Mouse (Mus musculus) embryonic facial prominence, embryonic 14.5 days (tissue): ENCODE measurements around the gene Wap. TPM values are rescaled to one million over a fixed set of nuclear protein-coding genes. Genes with fewer than 3 reads are reported as not detected.

Source experiments
- ATAC-seq: fragments of 200-750 bp; cut with Nextera tagmentation; 2 replicates; pipeline ENCODE4 v1.8.0; 2017; ENCODE audit warnings: low read depth, moderate number of reproducible peaks, moderate TSS enrichment
- DNase-seq: peaks from one replicate; pipeline ENCODE4 v3.0.0-alpha.2; 2015; ENCODE audit warnings: low spot score
- H3K27ac ChIP-seq: fragments of 300-500 bp; sonication (generic); replicated peaks from 2 replicates; pipeline ENCODE4 v1.5.1; 2014; ENCODE audit warnings: low read depth, mild to moderate bottlenecking, low read length, moderate library complexity
- H3K27me3 ChIP-seq: fragments of 300-500 bp; sonication (generic); replicated peaks from 2 replicates; pipeline ENCODE4 v1.6.1; 2014; ENCODE audit warnings: low read length; ENCODE audit not compliant: control insufficient read depth, insufficient read depth
- H3K36me3 ChIP-seq: fragments of 300-500 bp; sonication (generic); 2 replicates; pipeline ENCODE4 v1.6.1; 2014; ENCODE audit warnings: low read length, mixed read lengths; ENCODE audit not compliant: control insufficient read depth, insufficient read depth
- H3K4me1 ChIP-seq: fragments of 300-500 bp; sonication (generic); 2 replicates; pipeline ENCODE4 v1.6.1; 2014; ENCODE audit warnings: antibody characterized with exemption, low read length; ENCODE audit not compliant: control insufficient read depth, insufficient read depth
- H3K4me2 ChIP-seq: fragments of 300-500 bp; sonication (generic); 2 replicates; pipeline ENCODE4 v1.6.1; 2014; ENCODE audit warnings: low read depth, mild to moderate bottlenecking, low read length, moderate library complexity, mixed read lengths
- H3K4me3 ChIP-seq: fragments of 300-500 bp; sonication (generic); 2 replicates; pipeline ENCODE4 v1.5.1; 2014; ENCODE audit warnings: low read depth, mild to moderate bottlenecking, low read length
- H3K9ac ChIP-seq: fragments of 300-500 bp; sonication (generic); 2 replicates; pipeline ENCODE4 v1.6.1; 2014; ENCODE audit warnings: low read depth, mild to moderate bottlenecking, low read length, moderate library complexity, mixed read lengths
- H3K9me3 ChIP-seq: fragments of 300-500 bp; sonication (generic); 2 replicates; pipeline ENCODE4 v1.6.1; 2016; ENCODE audit warnings: low read length; ENCODE audit not compliant: control insufficient read depth
- WGBS: fragments of 180-500 bp; shearing (Covaris S2); extraction: QIAGEN DNeasy Blood & Tissue Kit; methylation state at CpG from one replicate; pipeline ENCODE4 v1.1.7; 2014; 5-methylcytosine and 5-hydroxymethylcytosine counted together
- polyA plus RNA-seq: library from polyadenylated mRNA; unstranded; fragments of >200 nt; fragmentation: Nextera tagmentation; extraction: Ambion mirVana; gene quantifications from 2 replicates; pipeline ENCODE4 v1.2.1, GENCODE M21; 2014

Gene Wap
- polyA plus RNA-seq, 1 experiment from 2014 or later, result not detected

DNA sequence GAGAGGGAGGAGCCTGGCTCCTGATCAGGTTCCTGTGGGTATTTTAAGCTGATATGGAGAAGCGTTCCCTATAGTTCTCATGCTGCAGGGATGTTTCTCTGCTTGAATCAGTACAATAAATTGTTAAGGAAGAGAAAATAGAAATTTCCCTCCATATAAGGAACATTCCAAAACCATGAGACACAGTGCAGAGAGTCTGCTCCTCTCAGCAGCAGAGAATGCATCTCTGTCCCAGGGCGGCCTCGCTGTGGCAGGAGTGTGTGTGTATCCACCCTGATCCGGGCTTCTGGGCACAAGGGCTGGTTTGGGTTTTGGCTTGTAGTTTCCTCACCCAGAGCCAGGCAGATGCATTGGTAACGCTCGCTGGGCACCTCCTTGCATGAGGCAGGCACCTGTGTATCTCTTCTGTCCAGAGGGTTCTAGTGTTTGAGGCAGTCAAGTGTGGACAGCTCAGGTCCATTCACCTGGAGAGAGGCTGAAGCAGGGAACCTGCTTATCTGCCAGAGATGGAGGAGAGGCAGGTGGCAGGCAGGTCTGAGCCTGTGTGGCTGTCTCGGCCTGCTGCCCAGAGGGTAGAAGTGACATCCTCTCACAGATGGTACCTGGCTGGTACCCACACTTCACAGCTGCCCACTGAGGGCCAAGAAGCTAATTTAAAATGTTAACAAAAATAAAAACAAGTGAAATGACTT lies 51.0 kb downstream of the Wap start:
- no peak overlapping the region for H3K4me3 ChIP-seq
- peaks cover 73% of the 10 kb centered on the region for H3K36me3 ChIP-seq
- no peak overlapping the region for H3K9ac ChIP-seq
- no peaks in the 10 kb centered on the region for H3K27me3 ChIP-seq
- H3K9me3 ChIP-seq, result no peaks in the 10 kb centered on the region
- no peaks in the 10 kb centered on the region for H3K4me1 ChIP-seq
- no peak overlapping the region for H3K27ac ChIP-seq
- H3K4me2 ChIP-seq, result no peak overlapping the region
- ATAC-seq (no peak), DNase-seq (no peak)
- 87% methylated on average over 7 of the region's 7 CpGs for WGBS

DNA sequence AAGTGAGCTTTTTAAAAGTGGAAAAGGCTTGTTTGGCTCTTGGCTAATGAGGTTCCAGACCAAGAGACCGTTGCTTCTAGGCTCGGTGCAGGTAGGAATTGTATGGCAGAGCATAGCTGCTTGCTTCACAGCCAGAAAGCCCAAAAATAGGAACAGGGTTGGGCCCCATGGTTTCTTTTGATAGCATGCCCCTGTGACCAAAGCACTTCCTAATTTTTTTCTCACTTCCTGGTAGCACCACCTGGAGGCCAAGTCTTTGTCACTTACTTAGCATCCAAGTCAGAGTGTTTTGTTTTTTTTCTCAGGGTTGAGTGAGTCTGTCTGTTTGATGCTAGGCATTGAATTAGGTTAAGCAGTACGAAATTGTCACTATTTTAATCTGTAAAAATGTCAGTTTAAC lies 51.8 kb downstream of the Wap start:
- H3K27me3 ChIP-seq, result no peaks in the 10 kb centered on the region
- 90% methylated on average over 3 of the region's 3 CpGs for WGBS
- no peak overlapping the region for H3K27ac ChIP-seq
- peaks cover 66% of the 10 kb centered on the region for H3K36me3 ChIP-seq
- H3K4me2 ChIP-seq, result no peak overlapping the region
- H3K9me3 ChIP-seq, result no peaks in the 10 kb centered on the region
- H3K9ac ChIP-seq, result no peak overlapping the region
- no peak for DNase-seq
- H3K4me1 ChIP-seq, result no peaks in the 10 kb centered on the region
- no peak overlapping the region for H3K4me3 ChIP-seq
- ATAC-seq, result no peak

DNA sequence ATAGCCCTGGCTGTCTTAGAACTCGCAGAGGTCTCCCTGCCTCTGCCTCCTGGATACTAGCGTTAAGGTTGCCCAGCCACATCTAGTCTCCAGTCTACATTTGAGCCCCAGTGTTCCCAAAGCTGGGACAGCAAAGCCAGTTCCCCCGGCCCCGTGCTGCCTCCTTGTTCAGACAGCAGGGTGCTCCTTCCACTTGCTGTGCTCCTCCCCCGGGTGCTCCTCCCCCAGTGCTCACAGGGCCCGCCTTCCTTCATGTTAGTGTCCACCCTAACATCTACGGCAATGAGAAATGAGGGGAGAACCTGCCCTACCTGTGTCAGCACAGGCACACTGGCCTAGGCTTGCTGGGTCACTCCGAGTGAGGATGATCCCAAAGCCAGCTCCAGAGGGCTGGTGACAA lies 52.7 kb downstream of the Wap start:
- Histone ChIP-seq H3K9me3 (no peaks in the 10 kb centered on the region), H3K4me2 (no peak overlapping the region), H3K27ac (no peak overlapping the region), H3K27me3 (no peaks in the 10 kb centered on the region), H3K36me3 (peaks cover 57% of the 10 kb centered on the region), H3K4me3 (no peak overlapping the region), H3K4me1 (no peaks in the 10 kb centered on the region), H3K9ac (no peak overlapping the region)
- no peak for ATAC-seq
- no peak for DNase-seq
- WGBS, result 91% methylated on average over 8 of the region's 8 CpGs

Other genes starting within 250 kb of the Wap start
- gene Zmiz2, start 249.6 kb downstream of the Wap start, polyA plus RNA-seq, result 11.2 and 12.4 TPM in 2 replicates
- gene Ppia, start 223.2 kb downstream of the Wap start, polyA plus RNA-seq, result 4,672 and 4,857 TPM in 2 replicates
- gene H2afv, start 194.2 kb downstream of the Wap start, polyA plus RNA-seq, result 428 and 463 TPM in 2 replicates
- 28.8 and 29.2 TPM in 2 replicates for gene Purb, start 162.7 kb downstream of the Wap start, polyA plus RNA-seq
- 2.1 and 2.4 TPM in 2 replicates for gene Myo1g, start 117.7 kb downstream of the Wap start, polyA plus RNA-seq
- gene Ccm2, start 91.8 kb downstream of the Wap start, polyA plus RNA-seq, result 93.5 and 93.7 TPM in 2 replicates
- 7.0 and 8.5 TPM in 2 replicates for gene Nacad, start 32.6 kb downstream of the Wap start, polyA plus RNA-seq
- gene Tbrg4, start 12.6 kb downstream of the Wap start, polyA plus RNA-seq, result 33.7 and 35.7 TPM in 2 replicates
- 12.2 and 15.1 TPM in 2 replicates for gene Ramp3, start 19.9 kb upstream of the Wap start, polyA plus RNA-seq
- gene Gm11983, start 199.0 kb upstream of the Wap start, polyA plus RNA-seq, result not detected in 2 replicates